Mouse (Mus musculus): ENCODE measurements around the gene Proser2. TPM values are rescaled to one million over a fixed set of nuclear protein-coding genes. Genes with fewer than 3 reads are reported as not detected.

The Proser2 gene
- polyA plus RNA-seq, 1 experiment from 2014 or later = 2.8 TPM

- no peak overlapping the region for H3K27ac ChIP-seq (ENCODE audit: low read depth, low read length)
- no peaks in the 10 kb centered on the region for H3K4me1 ChIP-seq (replicated peaks; ENCODE audit: control insufficient read depth, insufficient read depth, low read length)
- H3K9me3 ChIP-seq (ENCODE audit: control insufficient read depth, low read length) = no peaks in the 10 kb centered on the region
- peaks cover under 1% of the 10 kb centered on the region; the same call in 1 of the 2 replicates for H3K36me3 ChIP-seq (ENCODE audit: control insufficient read depth, insufficient read depth, low read length)
- no peaks in the 10 kb centered on the region for H3K27me3 ChIP-seq (ENCODE audit: control insufficient read depth, insufficient read depth, low read length)
- no peak overlapping the region for H3K4me2 ChIP-seq (ENCODE audit: low read depth, low read length, severe bottlenecking)
- H3K4me3 ChIP-seq (ENCODE audit: low read depth, low read length) = no peak overlapping the region
- WGBS = 78% methylated on average over 11 of the region's 11 CpGs
- DNase-seq (ENCODE audit: low spot score) (no peak), ATAC-seq (replicated peaks; ENCODE audit: low FRiP score) (no peak)
- H3K9ac ChIP-seq (ENCODE audit: low read length) = no peak overlapping the region
These were observed 74.5 kb downstream of the Proser2 start for GRCm38 (mm10) chr2:6055466-6055865.

GRCm38 (mm10) chr2:6049018-6049417, 81.0 kb downstream of the Proser2 start:
- ATAC-seq (replicated peaks; ENCODE audit: low FRiP score) = no peak
- Histone ChIP-seq H3K36me3 (ENCODE audit: control insufficient read depth, insufficient read depth, low read length) (peaks cover 3% of the 10 kb centered on the region; the same call in 1 of the 2 replicates), H3K27me3 (ENCODE audit: control insufficient read depth, insufficient read depth, low read length) (no peaks in the 10 kb centered on the region), H3K4me3 (ENCODE audit: low read depth, low read length) (no peak overlapping the region), H3K9me3 (ENCODE audit: control insufficient read depth, low read length) (no peaks in the 10 kb centered on the region), H3K4me2 (ENCODE audit: low read depth, low read length, severe bottlenecking) (no peak overlapping the region), H3K4me1 (replicated peaks; ENCODE audit: control insufficient read depth, insufficient read depth, low read length) (no peaks in the 10 kb centered on the region), H3K27ac (ENCODE audit: low read depth, low read length) (no peak overlapping the region), H3K9ac (ENCODE audit: low read length) (no peak overlapping the region)
- 87% methylated on average over 3 of the region's 3 CpGs for WGBS
- no peak for DNase-seq (ENCODE audit: low spot score)

GRCm38 (mm10) chr2:6048570-6048969, 81.4 kb downstream of the Proser2 start:
- no peaks in the 10 kb centered on the region for H3K27me3 ChIP-seq (ENCODE audit: control insufficient read depth, insufficient read depth, low read length)
- H3K4me1 ChIP-seq (replicated peaks; ENCODE audit: control insufficient read depth, insufficient read depth, low read length) = no peaks in the 10 kb centered on the region
- H3K27ac ChIP-seq (ENCODE audit: low read depth, low read length) = no peak overlapping the region
- peaks cover 3% of the 10 kb centered on the region; the same call in 1 of the 2 replicates for H3K36me3 ChIP-seq (ENCODE audit: control insufficient read depth, insufficient read depth, low read length)
- no peak for DNase-seq (ENCODE audit: low spot score)
- no peaks in the 10 kb centered on the region for H3K9me3 ChIP-seq (ENCODE audit: control insufficient read depth, low read length)
- WGBS = 80% methylated on average over 4 of the region's 4 CpGs
- no peak overlapping the region for H3K4me2 ChIP-seq (ENCODE audit: low read depth, low read length, severe bottlenecking)
- no peak overlapping the region for H3K9ac ChIP-seq (ENCODE audit: low read length)
- no peak for ATAC-seq (replicated peaks; ENCODE audit: low FRiP score)
- no peak overlapping the region for H3K4me3 ChIP-seq (ENCODE audit: low read depth, low read length)

Other genes starting within 250 kb of the Proser2 start
- 77.3 and 88.3 TPM in 2 replicates for gene Sec61a2, start 234.8 kb downstream of the Proser2 start, polyA plus RNA-seq (2014; fragmentation: Nextera tagmentation; extraction: Ambion mirVana)
- 4.0 and 5.0 TPM in 2 replicates for gene Dhtkd1, start 187.4 kb downstream of the Proser2 start, polyA plus RNA-seq (2014; fragmentation: Nextera tagmentation; extraction: Ambion mirVana)
- gene Upf2, start 178.7 kb downstream of the Proser2 start, polyA plus RNA-seq (2014; fragmentation: Nextera tagmentation; extraction: Ambion mirVana) = 13.5 and 14.2 TPM in 2 replicates
- gene Echdc3, start 82.8 kb upstream of the Proser2 start, polyA plus RNA-seq (2014; fragmentation: Nextera tagmentation; extraction: Ambion mirVana) = 2.3 and 2.9 TPM in 2 replicates
- gene Usp6nl, start 192.5 kb upstream of the Proser2 start, polyA plus RNA-seq (2014; fragmentation: Nextera tagmentation; extraction: Ambion mirVana) = 12.8 and 18.3 TPM in 2 replicates